Mouse (Mus musculus): ENCODE results near the gene Chaf1b. TPM values are rescaled to one million over a fixed set of nuclear protein-coding genes. Genes with fewer than 3 reads are reported as not detected.

Chaf1b gene
- polyA plus RNA-seq, 1 experiment from 2014 or later, result 43.8 TPM

- H3K4me1 ChIP-seq (replicated peaks; ENCODE audit: insufficient read depth, low read length), result no peaks in the 10 kb centered on the region
- ATAC-seq (replicated peaks; ENCODE audit: low FRiP score, low read depth), result no peak; the same call in 1 of the 2 replicates
- no peak overlapping the region for H3K4me2 ChIP-seq (ENCODE audit: low read length)
- H3K27ac ChIP-seq, result no peak overlapping the region
- H3K9ac ChIP-seq (ENCODE audit: low read depth, low read length), result no peak overlapping the region
- H3K36me3 ChIP-seq (ENCODE audit: insufficient read depth, low read length), result peaks cover 15% of the 10 kb centered on the region; the same call in 1 of the 2 replicates
- no peaks in the 10 kb centered on the region for H3K27me3 ChIP-seq (ENCODE audit: insufficient read depth, low read length)
- no peak for DNase-seq (ENCODE audit: low spot score)
- no peak overlapping the region for H3K4me3 ChIP-seq (replicated peaks; ENCODE audit: low read depth, low read length)
- H3K9me3 ChIP-seq (replicated peaks; ENCODE audit: low read length), result no peaks in the 10 kb centered on the region
- WGBS, result 88% methylated on average over 5 of the region's 5 CpGs
- no peak for TF ChIP-seq CTCF (IDR thresholded peaks at IDR 0.05; ENCODE audit: low read depth)
Measured at GRCm38 (mm10) chr16:93893285-93893684, 9.6 kb downstream of the Chaf1b start.

GRCm38 (mm10) chr16:93903027-93903426 lies 19.3 kb downstream of the Chaf1b start:
- ATAC-seq (replicated peaks; ENCODE audit: low FRiP score, low read depth), result 0 out of 2 replicates have a peak, but pooled peaks have one; percentile 30
- no peak overlapping the region for H3K9ac ChIP-seq (ENCODE audit: low read depth, low read length)
- H3K36me3 ChIP-seq (ENCODE audit: insufficient read depth, low read length), result no peaks in the 10 kb centered on the region
- 0 out of 2 replicates have a peak, but pooled peaks cover 3% of the 10 kb centered on the region for H3K4me1 ChIP-seq (replicated peaks; ENCODE audit: insufficient read depth, low read length)
- WGBS, result 72% methylated on average over 6 of the region's 6 CpGs
- H3K27ac ChIP-seq, result no peak overlapping the region
- TF ChIP-seq CTCF (IDR thresholded peaks at IDR 0.05; ENCODE audit: low read depth), result peak; percentile 66
- DNase-seq (ENCODE audit: low spot score), result no peak
- H3K4me3 ChIP-seq (replicated peaks; ENCODE audit: low read depth, low read length), result no peak overlapping the region
- no peak overlapping the region for H3K4me2 ChIP-seq (ENCODE audit: low read length)
- no peaks in the 10 kb centered on the region for H3K9me3 ChIP-seq (replicated peaks; ENCODE audit: low read length)
- H3K27me3 ChIP-seq (ENCODE audit: insufficient read depth, low read length), result no peaks in the 10 kb centered on the region

GRCm38 (mm10) chr16:93906156-93907014 lies 22.7 kb downstream of the Chaf1b start:
- no peaks in the 10 kb centered on the region for H3K9me3 ChIP-seq (replicated peaks; ENCODE audit: low read length)
- no peak overlapping the region for H3K9ac ChIP-seq (ENCODE audit: low read depth, low read length)
- 0 out of 2 replicates have a peak, but pooled peaks cover 3% of the 10 kb centered on the region for H3K4me1 ChIP-seq (replicated peaks; ENCODE audit: insufficient read depth, low read length)
- DNase-seq (ENCODE audit: low spot score) (peak; percentile 77), ATAC-seq (replicated peaks; ENCODE audit: low FRiP score, low read depth) (peak; percentile 71)
- H3K4me2 ChIP-seq (ENCODE audit: low read length), result no peak overlapping the region
- peak; percentile 97 for TF ChIP-seq CTCF (IDR thresholded peaks at IDR 0.05; ENCODE audit: low read depth)
- no peaks in the 10 kb centered on the region for H3K36me3 ChIP-seq (ENCODE audit: insufficient read depth, low read length)
- 54% methylated on average over 11 of the region's 11 CpGs for WGBS
- H3K27me3 ChIP-seq (ENCODE audit: insufficient read depth, low read length), result no peaks in the 10 kb centered on the region
- peak overlapping the region; percentile 55 for H3K27ac ChIP-seq
- no peak overlapping the region for H3K4me3 ChIP-seq (replicated peaks; ENCODE audit: low read depth, low read length)

GRCm38 (mm10) chr16:93907761-93908160 lies 24.1 kb downstream of the Chaf1b start:
- Histone ChIP-seq H3K4me3 (replicated peaks; ENCODE audit: low read depth, low read length) (no peak overlapping the region), H3K36me3 (ENCODE audit: insufficient read depth, low read length) (no peaks in the 10 kb centered on the region), H3K4me2 (ENCODE audit: low read length) (no peak overlapping the region), H3K9ac (ENCODE audit: low read depth, low read length) (no peak overlapping the region), H3K9me3 (replicated peaks; ENCODE audit: low read length) (no peaks in the 10 kb centered on the region), H3K27ac (peak overlapping the region; percentile 55), H3K27me3 (ENCODE audit: insufficient read depth, low read length) (no peaks in the 10 kb centered on the region), H3K4me1 (replicated peaks; ENCODE audit: insufficient read depth, low read length) (0 out of 2 replicates have a peak, but pooled peaks cover 3% of the 10 kb centered on the region)
- no peak for DNase-seq (ENCODE audit: low spot score)
- WGBS, result 71% methylated on average over 5 of the region's 5 CpGs
- ATAC-seq (replicated peaks; ENCODE audit: low FRiP score, low read depth), result no peak
- no peak for TF ChIP-seq CTCF (IDR thresholded peaks at IDR 0.05; ENCODE audit: low read depth)

GRCm38 (mm10) chr16:93908196-93908595 lies 24.5 kb downstream of the Chaf1b start:
- no peak for TF ChIP-seq CTCF (IDR thresholded peaks at IDR 0.05; ENCODE audit: low read depth)
- H3K27ac ChIP-seq, result no peak overlapping the region
- no peak overlapping the region for H3K4me2 ChIP-seq (ENCODE audit: low read length)
- H3K27me3 ChIP-seq (ENCODE audit: insufficient read depth, low read length), result no peaks in the 10 kb centered on the region
- H3K4me3 ChIP-seq (replicated peaks; ENCODE audit: low read depth, low read length), result no peak overlapping the region
- WGBS, result 88% methylated on average over 8 of the region's 8 CpGs
- no peaks in the 10 kb centered on the region for H3K9me3 ChIP-seq (replicated peaks; ENCODE audit: low read length)
- no peak overlapping the region for H3K9ac ChIP-seq (ENCODE audit: low read depth, low read length)
- no peaks in the 10 kb centered on the region for H3K36me3 ChIP-seq (ENCODE audit: insufficient read depth, low read length)
- DNase-seq (ENCODE audit: low spot score) (no peak), ATAC-seq (replicated peaks; ENCODE audit: low FRiP score, low read depth) (no peak)
- H3K4me1 ChIP-seq (replicated peaks; ENCODE audit: insufficient read depth, low read length), result 0 out of 2 replicates have a peak, but pooled peaks cover 3% of the 10 kb centered on the region

GRCm38 (mm10) chr16:93909936-93910335 lies 26.2 kb downstream of the Chaf1b start:
- TF ChIP-seq CTCF (IDR thresholded peaks at IDR 0.05; ENCODE audit: low read depth), result no peak
- Histone ChIP-seq H3K27me3 (ENCODE audit: insufficient read depth, low read length) (no peaks in the 10 kb centered on the region), H3K36me3 (ENCODE audit: insufficient read depth, low read length) (no peaks in the 10 kb centered on the region), H3K9me3 (replicated peaks; ENCODE audit: low read length) (no peaks in the 10 kb centered on the region), H3K4me1 (replicated peaks; ENCODE audit: insufficient read depth, low read length) (0 out of 2 replicates have a peak, but pooled peaks cover 3% of the 10 kb centered on the region), H3K4me2 (ENCODE audit: low read length) (no peak overlapping the region), H3K4me3 (replicated peaks; ENCODE audit: low read depth, low read length) (no peak overlapping the region), H3K9ac (ENCODE audit: low read depth, low read length) (no peak overlapping the region), H3K27ac (no peak overlapping the region)
- ATAC-seq (replicated peaks; ENCODE audit: low FRiP score, low read depth), result no peak
- no peak for DNase-seq (ENCODE audit: low spot score)
- 70% methylated on average over 3 of the region's 3 CpGs for WGBS
